Mouse (Mus musculus): ENCODE data around the gene Arhgap28. TPM values are rescaled to one million over a fixed set of nuclear protein-coding genes. Genes with fewer than 3 reads are reported as not detected.
A peak's percentile ranks its signal among the peaks of the same experiment; 100 is the strongest.

Gene Arhgap28
- polyA plus RNA-seq, 1 experiment from 2014 or later = 35.6 TPM

- ATAC-seq (ENCODE audit: low FRiP score) (no peak), DNase-seq (ENCODE audit: low spot score) (no peak)
- Histone ChIP-seq H3K36me3 (ENCODE audit: control insufficient read depth, insufficient read depth, low read length) (no peaks in the 10 kb centered on the region), H3K4me1 (replicated peaks; ENCODE audit: control insufficient read depth, insufficient read depth, low read length) (no peaks in the 10 kb centered on the region), H3K4me2 (replicated peaks; ENCODE audit: low read depth, low read length) (no peak overlapping the region), H3K27ac (ENCODE audit: low read depth, low read length) (no peak overlapping the region), H3K4me3 (ENCODE audit: low read depth, low read length) (no peak overlapping the region), H3K9ac (ENCODE audit: low read depth, low read length) (no peak overlapping the region), H3K9me3 (ENCODE audit: control insufficient read depth, low read length) (no peaks in the 10 kb centered on the region), H3K27me3 (ENCODE audit: control insufficient read depth, insufficient read depth, low read length) (no peaks in the 10 kb centered on the region)
- 79% methylated on average over 11 of the region's 11 CpGs for WGBS
These were observed 102.8 kb downstream of the Arhgap28 start for GRCm38 (mm10) chr17:67901161-67901560.

- Histone ChIP-seq H3K4me3 (ENCODE audit: low read depth, low read length) (no peak overlapping the region), H3K27ac (ENCODE audit: low read depth, low read length) (no peak overlapping the region), H3K4me1 (replicated peaks; ENCODE audit: control insufficient read depth, insufficient read depth, low read length) (no peaks in the 10 kb centered on the region), H3K36me3 (ENCODE audit: control insufficient read depth, insufficient read depth, low read length) (no peaks in the 10 kb centered on the region), H3K9ac (ENCODE audit: low read depth, low read length) (no peak overlapping the region), H3K9me3 (ENCODE audit: control insufficient read depth, low read length) (no peaks in the 10 kb centered on the region), H3K4me2 (replicated peaks; ENCODE audit: low read depth, low read length) (no peak overlapping the region), H3K27me3 (ENCODE audit: control insufficient read depth, insufficient read depth, low read length) (no peaks in the 10 kb centered on the region)
- WGBS = 94% methylated on average over 5 of the region's 5 CpGs
- DNase-seq (ENCODE audit: low spot score) = no peak
- no peak for ATAC-seq (ENCODE audit: low FRiP score)
These were observed 104.5 kb downstream of the Arhgap28 start for GRCm38 (mm10) chr17:67899376-67899775.

- no peaks in the 10 kb centered on the region for H3K9me3 ChIP-seq (ENCODE audit: control insufficient read depth, low read length)
- no peaks in the 10 kb centered on the region for H3K27me3 ChIP-seq (ENCODE audit: control insufficient read depth, insufficient read depth, low read length)
- DNase-seq (ENCODE audit: low spot score) (no peak), ATAC-seq (ENCODE audit: low FRiP score) (no peak)
- H3K36me3 ChIP-seq (ENCODE audit: control insufficient read depth, insufficient read depth, low read length) = no peaks in the 10 kb centered on the region
- H3K27ac ChIP-seq (ENCODE audit: low read depth, low read length) = no peak overlapping the region
- H3K9ac ChIP-seq (ENCODE audit: low read depth, low read length) = no peak overlapping the region
- no peak overlapping the region for H3K4me2 ChIP-seq (replicated peaks; ENCODE audit: low read depth, low read length)
- no peaks in the 10 kb centered on the region for H3K4me1 ChIP-seq (replicated peaks; ENCODE audit: control insufficient read depth, insufficient read depth, low read length)
- no peak overlapping the region for H3K4me3 ChIP-seq (ENCODE audit: low read depth, low read length)
- 94% methylated on average over 5 of the region's 5 CpGs for WGBS
These were observed 107.5 kb downstream of the Arhgap28 start for GRCm38 (mm10) chr17:67896413-67896812.

GRCm38 (mm10) chr17:67889481-67890325 lies 114.2 kb downstream of the Arhgap28 start:
- H3K27ac ChIP-seq (ENCODE audit: low read depth, low read length) = no peak overlapping the region
- 78% methylated on average over 20 of the region's 20 CpGs for WGBS
- no peaks in the 10 kb centered on the region for H3K27me3 ChIP-seq (ENCODE audit: control insufficient read depth, insufficient read depth, low read length)
- no peaks in the 10 kb centered on the region for H3K4me1 ChIP-seq (replicated peaks; ENCODE audit: control insufficient read depth, insufficient read depth, low read length)
- ATAC-seq (ENCODE audit: low FRiP score) (no peak), DNase-seq (ENCODE audit: low spot score) (no peak)
- H3K4me3 ChIP-seq (ENCODE audit: low read depth, low read length) = no peak overlapping the region
- no peaks in the 10 kb centered on the region for H3K36me3 ChIP-seq (ENCODE audit: control insufficient read depth, insufficient read depth, low read length)
- H3K4me2 ChIP-seq (replicated peaks; ENCODE audit: low read depth, low read length) = no peak overlapping the region
- no peaks in the 10 kb centered on the region for H3K9me3 ChIP-seq (ENCODE audit: control insufficient read depth, low read length)
- H3K9ac ChIP-seq (ENCODE audit: low read depth, low read length) = no peak overlapping the region

GRCm38 (mm10) chr17:67888081-67888480 lies 115.8 kb downstream of the Arhgap28 start:
- Histone ChIP-seq H3K9ac (ENCODE audit: low read depth, low read length) (no peak overlapping the region), H3K4me2 (replicated peaks; ENCODE audit: low read depth, low read length) (no peak overlapping the region), H3K9me3 (ENCODE audit: control insufficient read depth, low read length) (no peaks in the 10 kb centered on the region), H3K4me3 (ENCODE audit: low read depth, low read length) (no peak overlapping the region), H3K36me3 (ENCODE audit: control insufficient read depth, insufficient read depth, low read length) (no peaks in the 10 kb centered on the region), H3K27ac (ENCODE audit: low read depth, low read length) (no peak overlapping the region), H3K27me3 (ENCODE audit: control insufficient read depth, insufficient read depth, low read length) (no peaks in the 10 kb centered on the region), H3K4me1 (replicated peaks; ENCODE audit: control insufficient read depth, insufficient read depth, low read length) (no peaks in the 10 kb centered on the region)
- ATAC-seq (ENCODE audit: low FRiP score) (no peak), DNase-seq (ENCODE audit: low spot score) (no peak)
- 96% methylated on average over 9 of the region's 9 CpGs for WGBS

GRCm38 (mm10) chr17:67886326-67886725 lies 117.6 kb downstream of the Arhgap28 start:
- Histone ChIP-seq H3K27me3 (ENCODE audit: control insufficient read depth, insufficient read depth, low read length) (no peaks in the 10 kb centered on the region), H3K4me1 (replicated peaks; ENCODE audit: control insufficient read depth, insufficient read depth, low read length) (no peaks in the 10 kb centered on the region), H3K9me3 (ENCODE audit: control insufficient read depth, low read length) (no peaks in the 10 kb centered on the region), H3K4me2 (replicated peaks; ENCODE audit: low read depth, low read length) (no peak overlapping the region), H3K27ac (ENCODE audit: low read depth, low read length) (no peak overlapping the region), H3K4me3 (ENCODE audit: low read depth, low read length) (no peak overlapping the region), H3K36me3 (ENCODE audit: control insufficient read depth, insufficient read depth, low read length) (no peaks in the 10 kb centered on the region), H3K9ac (ENCODE audit: low read depth, low read length) (no peak overlapping the region)
- 91% methylated on average over 5 of the region's 5 CpGs for WGBS
- DNase-seq (ENCODE audit: low spot score) (no peak), ATAC-seq (ENCODE audit: low FRiP score) (no peak)

DNA sequence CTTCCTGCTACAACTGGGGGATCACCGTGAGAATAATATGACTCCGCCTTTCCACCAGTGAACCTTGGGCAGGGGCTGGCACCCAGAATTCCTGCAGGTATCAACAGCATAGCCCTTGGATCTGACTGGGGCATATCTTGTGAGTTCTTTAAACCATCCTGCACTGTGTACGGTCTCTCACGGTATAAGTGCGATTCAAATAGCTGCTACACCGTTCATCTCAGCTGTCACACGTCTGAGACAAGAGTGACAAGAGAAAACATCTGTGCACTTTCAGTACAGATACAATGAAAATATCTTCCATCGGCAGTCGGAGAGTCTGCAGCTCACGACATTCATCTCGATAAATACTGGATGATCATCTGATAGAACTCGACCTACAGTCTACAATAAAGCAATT lies 126.3 kb downstream of the Arhgap28 start:
- DNase-seq (ENCODE audit: low spot score) (no peak), ATAC-seq (ENCODE audit: low FRiP score) (no peak)
- Histone ChIP-seq H3K4me2 (replicated peaks; ENCODE audit: low read depth, low read length) (no peak overlapping the region), H3K4me1 (replicated peaks; ENCODE audit: control insufficient read depth, insufficient read depth, low read length) (no peaks in the 10 kb centered on the region), H3K9ac (ENCODE audit: low read depth, low read length) (no peak overlapping the region), H3K27ac (ENCODE audit: low read depth, low read length) (no peak overlapping the region), H3K4me3 (ENCODE audit: low read depth, low read length) (no peak overlapping the region), H3K9me3 (ENCODE audit: control insufficient read depth, low read length) (no peaks in the 10 kb centered on the region), H3K36me3 (ENCODE audit: control insufficient read depth, insufficient read depth, low read length) (no peaks in the 10 kb centered on the region), H3K27me3 (ENCODE audit: control insufficient read depth, insufficient read depth, low read length) (no peaks in the 10 kb centered on the region)
- WGBS = 91% methylated on average over 12 of the region's 12 CpGs

GRCm38 (mm10) chr17:67869731-67870601 lies 134.0 kb downstream of the Arhgap28 start:
- H3K4me1 ChIP-seq (replicated peaks; ENCODE audit: control insufficient read depth, insufficient read depth, low read length) = no peaks in the 10 kb centered on the region
- H3K4me2 ChIP-seq (replicated peaks; ENCODE audit: low read depth, low read length) = no peak overlapping the region
- ATAC-seq (ENCODE audit: low FRiP score) (peak; percentile 54; the same call in 1 of the 2 replicates), DNase-seq (ENCODE audit: low spot score) (peak; percentile 87)
- H3K9ac ChIP-seq (ENCODE audit: low read depth, low read length) = no peak overlapping the region
- no peak overlapping the region for H3K27ac ChIP-seq (ENCODE audit: low read depth, low read length)
- H3K27me3 ChIP-seq (ENCODE audit: control insufficient read depth, insufficient read depth, low read length) = no peaks in the 10 kb centered on the region
- no peaks in the 10 kb centered on the region for H3K9me3 ChIP-seq (ENCODE audit: control insufficient read depth, low read length)
- WGBS = 74% methylated on average over 23 of the region's 23 CpGs
- H3K4me3 ChIP-seq (ENCODE audit: low read depth, low read length) = no peak overlapping the region
- H3K36me3 ChIP-seq (ENCODE audit: control insufficient read depth, insufficient read depth, low read length) = no peaks in the 10 kb centered on the region; the same call in 1 of the 2 replicates

Data from hindbrain, embryonic 11.5 days (tissue).